Mouse (Mus musculus): Measurements from ENCODE around the gene Cd59a.
"Not testable (repeated sequence)": the region's sequence is repeated elsewhere in the genome, so short reads cannot be mapped to it uniquely, and the experiment has no call there.

The Cd59a gene

DNA sequence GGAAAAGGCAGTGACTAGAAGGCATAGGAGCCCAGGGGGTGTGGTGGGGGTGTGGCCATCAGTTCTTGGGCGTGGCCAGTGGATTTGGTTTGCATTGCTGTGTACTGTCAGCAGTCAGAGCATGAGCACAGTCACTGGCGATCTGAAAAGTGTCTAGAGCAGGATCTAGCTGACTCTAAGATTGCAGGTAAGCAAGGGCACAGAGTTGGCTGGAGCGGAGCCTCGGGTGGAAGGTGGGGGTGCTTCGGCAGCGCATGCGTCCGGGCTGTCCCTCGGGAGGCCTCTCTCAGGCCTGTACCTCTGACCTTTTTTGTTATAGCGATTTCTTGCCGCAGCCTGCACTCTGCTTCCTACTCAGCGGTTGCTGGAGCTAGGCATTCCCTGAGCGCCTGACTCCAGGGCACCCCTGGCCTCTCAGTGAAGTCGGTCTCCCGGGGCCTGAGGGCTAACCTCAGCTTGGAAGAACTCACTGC, at the start of gene Cd59a:
TSS of gene Cd59a (plus strand) at position 61 of the 473 bp plus-strand sequence.
- DNase-seq, result peak; percentile 67

- no peak for DNase-seq
These were observed 37.2 kb upstream of the Cd59a start for GRCm38 (mm10) chr2:104058381-104058780.

DNA sequence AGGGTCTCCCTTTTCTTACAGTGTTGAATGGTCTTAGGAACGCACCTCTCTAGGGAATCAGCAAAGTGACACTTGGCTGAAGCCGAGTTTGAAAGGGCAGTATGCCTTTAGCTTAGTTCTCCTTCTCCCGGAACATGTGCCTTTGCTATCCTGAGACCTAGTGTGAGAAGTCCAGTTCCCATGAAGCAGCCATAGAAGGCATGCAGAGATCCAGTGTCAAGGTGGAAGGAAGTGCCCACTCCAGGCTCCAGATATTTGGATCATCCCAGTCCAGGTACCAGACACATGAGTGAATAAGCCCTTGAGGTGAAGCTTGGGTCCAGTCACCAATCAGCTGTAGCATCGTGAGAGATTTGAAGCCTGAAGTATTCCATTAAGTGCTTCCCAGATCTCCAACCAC, 36.6 kb upstream of the Cd59a start:
- no peak for DNase-seq

DNA sequence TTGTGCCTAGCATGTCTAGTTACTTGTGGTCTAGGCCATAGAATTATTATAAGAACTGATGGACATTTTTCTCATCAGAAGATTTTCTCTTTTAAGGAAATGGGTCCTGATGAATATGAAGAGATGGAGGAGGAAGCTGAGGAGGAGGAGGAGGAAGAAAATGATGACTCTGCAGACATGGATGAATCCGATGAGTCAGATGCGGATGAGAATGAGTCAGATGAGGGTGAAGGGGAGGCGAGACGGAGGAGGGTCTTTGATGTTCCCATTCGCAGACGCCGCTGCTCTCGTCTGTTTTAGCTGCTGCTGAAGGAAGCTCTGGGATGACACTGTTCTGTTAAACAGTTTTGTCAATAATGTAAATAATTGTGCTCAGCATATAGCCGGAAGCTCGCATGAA, 35.8 kb upstream of the Cd59a start:
- DNase-seq, result no peak

DNA sequence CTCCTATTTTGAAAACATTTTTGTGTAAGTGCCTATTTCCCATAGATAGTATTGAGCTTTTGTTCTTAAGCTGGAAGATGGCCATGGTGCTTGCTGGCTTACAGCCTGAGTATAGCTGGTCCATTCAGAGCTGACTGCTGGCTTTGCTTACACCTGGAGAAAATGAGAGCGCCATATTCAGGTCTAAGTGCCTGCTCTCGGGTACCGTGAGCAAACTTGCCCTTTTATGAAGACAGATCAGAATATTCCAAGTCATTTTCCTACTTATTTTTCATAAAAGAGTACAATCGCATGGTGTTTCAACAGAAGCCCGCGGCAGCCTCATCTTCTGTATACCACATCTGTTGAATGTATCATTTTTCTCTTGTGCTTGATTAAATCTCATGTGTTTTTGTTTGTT, 34.6 kb upstream of the Cd59a start:
- no peak for DNase-seq

- DNase-seq, result no peak
These were observed 32.9 kb upstream of the Cd59a start for GRCm38 (mm10) chr2:104062665-104063064.

- DNase-seq, result no peak
These were observed 31.4 kb upstream of the Cd59a start for GRCm38 (mm10) chr2:104064152-104064551.

- not testable (repeated sequence) for DNase-seq
These were observed 30.1 kb upstream of the Cd59a start, which contains the start of gene Gm10912 for GRCm38 (mm10) chr2:104065526-104065925. TSS of gene Gm10912 (plus strand) at chr2:104065826.

- DNase-seq, result not testable (repeated sequence)
These were observed 27.2 kb upstream of the Cd59a start, which contains the start of gene Gm10799 for GRCm38 (mm10) chr2:104068450-104068849. TSS of gene Gm10799 (minus strand) at chr2:104068550.

GRCm38 (mm10) chr2:104069704-104070185, 25.9 kb upstream of the Cd59a start, which contains the start of gene Cd59b:
TSS of gene Cd59b (plus strand) at chr2:104069849.
- DNase-seq, result peak; percentile 33

- DNase-seq, result not testable (repeated sequence)
These were observed 17.3 kb upstream of the Cd59a start for GRCm38 (mm10) chr2:104078285-104078684.

GRCm38 (mm10) chr2:104081436-104082050, 14.1 kb upstream of the Cd59a start:
- not testable (repeated sequence) for DNase-seq

DNA sequence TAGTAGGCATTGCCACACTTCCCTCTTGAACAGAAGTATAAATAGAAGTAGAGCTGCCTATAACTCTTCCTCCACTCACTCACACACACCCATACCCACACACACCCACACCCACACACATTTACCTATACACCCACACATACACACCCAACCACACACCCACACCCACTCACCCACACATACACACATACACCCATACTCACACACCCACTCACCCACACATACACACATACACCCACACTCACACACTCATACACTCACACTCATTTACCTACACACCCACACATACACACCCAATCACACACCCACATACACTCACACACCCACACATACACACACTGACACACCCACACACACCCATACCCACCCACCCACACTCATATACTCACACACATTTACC, 13.1 kb upstream of the Cd59a start:
- DNase-seq, result no peak

DNA sequence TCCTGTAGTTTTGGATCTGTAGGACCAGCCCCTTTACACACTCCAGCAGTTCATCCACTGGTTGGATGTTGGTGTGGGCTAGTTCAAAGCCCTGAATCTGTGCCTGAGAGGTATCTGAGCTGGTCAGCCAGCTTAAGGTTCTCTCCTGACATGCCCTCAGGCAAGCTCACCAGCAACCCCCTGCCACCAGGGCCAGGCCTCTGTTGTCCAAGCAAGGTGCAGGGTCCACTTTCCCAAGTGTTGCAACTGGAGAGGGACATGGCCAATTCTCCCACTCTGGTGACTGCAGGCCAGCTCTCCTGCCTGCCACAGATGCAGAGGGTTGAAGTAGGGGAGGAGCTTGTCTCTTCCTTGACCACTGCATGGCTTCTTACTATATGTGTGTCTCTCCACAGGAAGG, 11.6 kb upstream of the Cd59a start:
- not testable (repeated sequence) for DNase-seq

GRCm38 (mm10) chr2:104087562-104087961, 8.0 kb upstream of the Cd59a start:
- not testable (repeated sequence) for DNase-seq

GRCm38 (mm10) chr2:104093305-104093704, 2.3 kb upstream of the Cd59a start:
- no peak for DNase-seq

- no peak for DNase-seq
These were observed 655 bp downstream of the Cd59a start for GRCm38 (mm10) chr2:104096256-104096655.

GRCm38 (mm10) chr2:104096796-104097195, 1.2 kb downstream of the Cd59a start:
- not testable (repeated sequence) for DNase-seq

DNA sequence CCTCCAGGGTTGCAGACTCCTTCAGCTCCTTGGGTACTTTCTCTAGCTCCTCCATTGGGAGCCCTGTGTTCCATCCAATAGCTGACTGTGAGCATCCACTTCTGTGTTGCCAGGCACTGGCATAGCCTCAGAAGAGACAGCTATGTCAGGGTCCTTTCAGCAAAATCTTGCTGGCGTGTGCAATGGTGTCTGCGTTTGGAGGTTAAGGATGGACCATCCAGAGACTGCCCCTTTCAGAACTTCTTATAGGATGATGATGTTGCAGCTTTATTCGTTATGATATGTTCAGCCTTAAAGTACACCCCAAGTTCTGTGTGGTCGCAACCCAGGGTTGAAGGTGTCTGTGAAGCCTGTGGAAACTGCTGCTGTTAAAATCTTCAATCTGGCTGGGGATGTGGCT, 1.8 kb downstream of the Cd59a start:
- not testable (repeated sequence) for DNase-seq

GRCm38 (mm10) chr2:104098529-104099230, 3.1 kb downstream of the Cd59a start:
- DNase-seq, result no peak

DNA sequence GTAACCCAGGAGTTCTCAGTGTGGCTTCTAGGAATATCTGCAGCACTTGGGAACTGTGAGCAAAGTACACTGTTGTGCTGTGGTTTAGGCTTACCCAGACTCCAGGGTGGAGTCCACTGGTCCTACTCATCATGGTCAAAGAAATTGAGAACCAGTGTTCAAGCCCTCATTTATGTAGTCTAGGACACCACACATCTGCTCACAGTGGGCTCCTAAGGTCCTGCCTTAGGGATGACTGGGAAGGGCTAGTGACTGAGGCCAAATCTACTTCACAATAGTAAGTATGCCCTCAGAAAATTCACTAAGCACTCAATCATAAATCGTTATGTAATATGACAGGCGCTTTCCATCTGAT, 3.6 kb downstream of the Cd59a start:
- DNase-seq, result no peak

- no peak for DNase-seq
These were observed 4.3 kb downstream of the Cd59a start for GRCm38 (mm10) chr2:104099946-104100345.

- no peak for DNase-seq
These were observed 9.2 kb downstream of the Cd59a start for GRCm38 (mm10) chr2:104104800-104105199.

DNA sequence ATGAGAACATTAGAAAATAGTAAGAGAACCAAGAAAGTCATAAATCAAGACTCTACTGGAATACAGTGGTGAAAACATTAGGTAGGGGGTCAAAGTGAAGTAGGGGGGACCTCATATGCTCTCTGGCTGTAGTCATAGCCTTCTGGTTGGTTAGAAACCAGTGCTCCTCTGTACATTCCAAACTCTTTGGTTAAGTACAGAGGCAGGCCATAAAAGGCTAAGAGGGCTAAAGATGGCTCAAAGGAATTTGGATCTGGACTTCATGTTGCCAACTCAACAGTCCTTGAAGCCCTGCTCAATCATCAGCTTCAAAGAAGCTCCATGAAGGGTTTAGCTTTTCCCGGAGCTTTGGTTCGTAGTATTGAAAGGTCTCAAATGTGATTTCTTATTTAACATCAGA, 13.4 kb downstream of the Cd59a start:
- DNase-seq, result not testable (repeated sequence)
